Mouse (Mus musculus) midbrain, postnatal 0 days (tissue): ENCODE measurements around the gene Pacs2. TPM values are rescaled to one million over a fixed set of nuclear protein-coding genes. Genes with fewer than 3 reads are reported as not detected.
A peak's percentile ranks its signal among the peaks of the same experiment; 100 is the strongest.

Experiments used
- ATAC-seq: fragments of 200-750 bp; cut with Nextera tagmentation; 2 replicates; pipeline ENCODE4 v1.8.0; 2017; ENCODE audit warnings: moderate number of reproducible peaks, mild to moderate bottlenecking, moderate TSS enrichment, moderate library complexity; ENCODE audit not compliant: low FRiP score
- DNase-seq: peaks from one replicate; pipeline ENCODE4 v3.0.0-alpha.2; 2015; ENCODE audit warnings: low spot score
- H3K27ac ChIP-seq: fragments of 300-500 bp; sonication (generic); 2 replicates; pipeline ENCODE4 v1.5.1; 2014; ENCODE audit warnings: low read depth, mild to moderate bottlenecking, low read length, mixed read lengths
- H3K27me3 ChIP-seq: fragments of 300-500 bp; sonication (generic); 2 replicates; pipeline ENCODE4 v1.6.1; 2014; ENCODE audit warnings: low read length, control low read depth, mixed read lengths; ENCODE audit not compliant: insufficient read depth
- H3K36me3 ChIP-seq: fragments of 300-500 bp; sonication (generic); 2 replicates; pipeline ENCODE4 v1.6.1; 2014; ENCODE audit warnings: low read length, control low read depth, mixed read lengths; ENCODE audit not compliant: insufficient read depth
- H3K4me1 ChIP-seq: fragments of 300-500 bp; sonication (generic); 2 replicates; pipeline ENCODE4 v1.6.1; 2014; ENCODE audit warnings: mild to moderate bottlenecking, control low read depth, antibody characterized with exemption, low read length, mixed read lengths; ENCODE audit not compliant: insufficient read depth
- H3K4me2 ChIP-seq: fragments of 300-500 bp; sonication (generic); 2 replicates; pipeline ENCODE4 v1.6.1; 2014; ENCODE audit warnings: low read depth, mild to moderate bottlenecking, low read length, mixed read lengths; ENCODE audit not compliant: poor library complexity, severe bottlenecking
- H3K4me3 ChIP-seq: fragments of 300-500 bp; sonication (generic); 2 replicates; pipeline ENCODE4 v1.5.1; 2014; ENCODE audit warnings: low read depth, mild to moderate bottlenecking, low read length, moderate library complexity
- H3K9ac ChIP-seq: fragments of 300-500 bp; sonication (generic); replicated peaks from 2 replicates; pipeline ENCODE4 v1.6.1; 2014; ENCODE audit warnings: mild to moderate bottlenecking, low read length, moderate library complexity, mixed read lengths; ENCODE audit not compliant: poor library complexity, severe bottlenecking
- H3K9me3 ChIP-seq: fragments of 300-500 bp; sonication (generic); 2 replicates; pipeline ENCODE4 v1.6.1; 2016; ENCODE audit warnings: low read length, control low read depth
- CTCF ChIP-seq: IDR thresholded peaks from 2 replicates; pipeline ENCODE4 v1.5.1; 2016; ENCODE audit warnings: antibody characterized with exemption, mild to moderate bottlenecking
- WGBS: fragments of 180-500 bp; shearing (Covaris S2); extraction: QIAGEN DNeasy Blood & Tissue Kit; methylation state at CpG from one replicate; pipeline ENCODE4 v1.1.7; 2014; 5-methylcytosine and 5-hydroxymethylcytosine counted together
- polyA plus RNA-seq: library from polyadenylated mRNA; unstranded; fragments of >200 nt; fragmentation: Nextera tagmentation; extraction: Ambion mirVana; gene quantifications from 2 replicates; pipeline ENCODE4 v1.2.1, GENCODE M21; 2015
- total RNA-seq: library from RNA; depleted of rRNA; stranded (reverse); fragments of >200 nt; gene quantifications from 2 replicates; pipeline ENCODE4 v1.2.3, GENCODE M21; 2014

Gene Pacs2
- total and polyA plus RNA-seq, 2 experiments from 2014 or later = 25.8 to 162 TPM

GRCm38 (mm10) chr12:113023082-113023481 lies 8.8 kb downstream of the Pacs2 start:
- H3K4me3 ChIP-seq = no peak overlapping the region
- H3K4me1 ChIP-seq = no peaks in the 10 kb centered on the region
- no peak overlapping the region for H3K9ac ChIP-seq
- no peak for TF ChIP-seq CTCF
- ATAC-seq (no peak), DNase-seq (no peak)
- WGBS = 84% methylated on average over 4 of the region's 4 CpGs
- H3K4me2 ChIP-seq = no peak overlapping the region
- no peak overlapping the region for H3K27ac ChIP-seq
- H3K36me3 ChIP-seq = peaks cover 14% of the 10 kb centered on the region
- H3K27me3 ChIP-seq = no peaks in the 10 kb centered on the region
- H3K9me3 ChIP-seq = no peaks in the 10 kb centered on the region

DNA sequence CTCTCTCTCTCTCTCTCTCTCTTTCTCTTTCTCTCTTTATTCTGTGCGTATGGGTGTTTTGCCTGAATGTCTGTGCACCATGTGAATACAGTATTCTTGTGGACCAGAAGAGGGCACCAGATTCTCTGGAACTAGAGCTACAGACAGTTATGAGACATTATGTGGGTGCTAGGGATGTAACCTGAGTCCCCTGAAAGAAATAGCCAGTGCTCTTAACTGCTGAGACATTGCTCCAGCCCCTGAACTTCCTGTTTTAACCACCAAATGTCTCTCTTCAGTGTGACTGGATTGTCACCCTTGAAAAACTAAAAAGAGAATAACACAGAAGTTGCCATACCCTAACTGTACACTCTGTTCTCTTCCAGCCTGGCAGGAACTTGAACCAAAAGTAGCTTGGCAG lies 12.2 kb downstream of the Pacs2 start:
- H3K9me3 ChIP-seq = no peaks in the 10 kb centered on the region
- H3K4me1 ChIP-seq = no peaks in the 10 kb centered on the region
- H3K36me3 ChIP-seq = peaks cover 14% of the 10 kb centered on the region
- H3K27ac ChIP-seq = no peak overlapping the region
- ATAC-seq (no peak), DNase-seq (no peak)
- H3K27me3 ChIP-seq = no peaks in the 10 kb centered on the region
- no peak overlapping the region for H3K4me2 ChIP-seq
- no peak overlapping the region for H3K4me3 ChIP-seq
- no peak overlapping the region for H3K9ac ChIP-seq
- 100% methylated on average over 1 of the region's 1 CpGs for WGBS
- peak; percentile 18 for TF ChIP-seq CTCF

DNA sequence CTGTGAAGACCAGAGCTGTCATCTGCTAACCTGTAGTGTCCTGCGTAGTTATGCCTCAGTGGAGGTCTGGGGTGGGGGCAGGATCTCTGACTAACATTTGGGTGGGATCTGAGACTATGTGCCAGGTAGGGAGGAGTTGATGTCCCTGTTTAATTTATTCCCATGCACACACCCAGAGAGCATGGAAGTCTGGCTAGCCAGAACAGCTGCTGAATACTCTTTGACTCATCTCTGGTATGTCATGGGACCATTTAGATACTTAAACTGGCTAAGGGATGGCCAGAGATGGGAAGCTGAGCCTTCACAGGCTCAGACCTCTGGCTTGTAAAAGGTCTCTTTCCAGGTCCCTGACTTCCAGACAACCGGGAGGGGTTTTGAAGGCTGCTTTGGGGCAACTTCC lies 13.2 kb downstream of the Pacs2 start:
- Histone ChIP-seq H3K4me1 (no peaks in the 10 kb centered on the region; the same call in 1 of the 2 replicates), H3K27me3 (no peaks in the 10 kb centered on the region), H3K9me3 (no peaks in the 10 kb centered on the region), H3K36me3 (peaks cover 14% of the 10 kb centered on the region), H3K27ac (no peak overlapping the region), H3K4me3 (no peak overlapping the region), H3K9ac (no peak overlapping the region), H3K4me2 (no peak overlapping the region)
- no peak for DNase-seq
- no peak for TF ChIP-seq CTCF
- ATAC-seq = no peak
- 97% methylated on average over 2 of the region's 2 CpGs for WGBS

- peaks cover 12% of the 10 kb centered on the region for H3K36me3 ChIP-seq
- no peak for TF ChIP-seq CTCF
- H3K4me3 ChIP-seq = no peak overlapping the region
- no peak overlapping the region for H3K4me2 ChIP-seq
- 0 out of 2 replicates have a peak overlapping the region, but pooled peaks have one; percentile 1 for H3K27ac ChIP-seq
- DNase-seq (peak; percentile 60), ATAC-seq (no peak)
- no peak overlapping the region for H3K9ac ChIP-seq
- H3K27me3 ChIP-seq = no peaks in the 10 kb centered on the region
- H3K4me1 ChIP-seq = peaks cover 3% of the 10 kb centered on the region; the same call in 1 of the 2 replicates
- WGBS = 47% methylated on average over 5 of the region's 5 CpGs
- no peaks in the 10 kb centered on the region for H3K9me3 ChIP-seq
Measured at GRCm38 (mm10) chr12:113028067-113028466, 13.8 kb downstream of the Pacs2 start.

DNA sequence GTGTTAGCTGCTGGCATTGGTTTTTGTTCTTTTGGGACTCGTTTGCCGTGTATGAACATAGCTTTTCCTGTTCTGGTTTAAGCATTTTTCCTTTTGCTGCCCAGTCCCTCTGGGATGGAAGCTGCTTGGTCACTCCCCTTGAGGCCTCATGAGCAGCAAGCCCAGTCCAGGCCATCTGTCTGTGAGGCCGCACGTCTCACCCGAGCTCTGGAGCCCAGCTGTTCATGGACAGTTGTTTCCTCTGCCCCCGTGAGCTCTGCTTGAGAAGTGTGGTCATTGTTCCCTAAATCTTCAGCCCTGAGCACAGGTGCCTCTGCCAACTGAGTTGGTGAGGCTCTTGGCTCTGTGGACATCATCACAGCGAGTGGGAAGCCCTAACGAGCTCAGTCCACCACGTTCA lies 14.6 kb downstream of the Pacs2 start:
- no peak for TF ChIP-seq CTCF
- Histone ChIP-seq H3K36me3 (peaks cover 5% of the 10 kb centered on the region), H3K27me3 (no peaks in the 10 kb centered on the region), H3K9ac (no peak overlapping the region), H3K4me1 (peaks cover 7% of the 10 kb centered on the region; the same call in 1 of the 2 replicates), H3K4me3 (no peak overlapping the region), H3K9me3 (no peaks in the 10 kb centered on the region), H3K27ac (no peak overlapping the region), H3K4me2 (no peak overlapping the region)
- 57% methylated on average over 9 of the region's 9 CpGs for WGBS
- no peak for DNase-seq
- ATAC-seq = no peak

GRCm38 (mm10) chr12:113030046-113030445 lies 15.7 kb downstream of the Pacs2 start:
- no peak for TF ChIP-seq CTCF
- Histone ChIP-seq H3K4me2 (no peak overlapping the region), H3K4me3 (no peak overlapping the region), H3K36me3 (peaks cover 3% of the 10 kb centered on the region; the same call in 1 of the 2 replicates), H3K4me1 (peaks cover 7% of the 10 kb centered on the region; the same call in 1 of the 2 replicates), H3K9me3 (no peaks in the 10 kb centered on the region), H3K27ac (no peak overlapping the region), H3K27me3 (no peaks in the 10 kb centered on the region), H3K9ac (no peak overlapping the region)
- DNase-seq = no peak
- 84% methylated on average over 4 of the region's 4 CpGs for WGBS
- ATAC-seq = no peak
